Mouse (Mus musculus) gastrocnemius, postnatal 10 days (tissue): ENCODE measurements at regions not wholly inside any gene's neighbourhood (a gene's known extent, or its start where the extent isn't known, plus 50 kb on each side); places are given as distances from the start of the nearest gene placed in this dataset.

ENCODE experiments used
- DNase-seq: peaks from one replicate; pipeline ENCODE4 v3.0.0; 2021; ENCODE audit warnings: mixed read lengths
- microRNA-seq, 2 experiments: library from miRNA; unstranded; fragments of <30 nt; microRNA quantifications; one replicate each; pipeline ENCODE4 v1.2.0; 2021

DNA sequence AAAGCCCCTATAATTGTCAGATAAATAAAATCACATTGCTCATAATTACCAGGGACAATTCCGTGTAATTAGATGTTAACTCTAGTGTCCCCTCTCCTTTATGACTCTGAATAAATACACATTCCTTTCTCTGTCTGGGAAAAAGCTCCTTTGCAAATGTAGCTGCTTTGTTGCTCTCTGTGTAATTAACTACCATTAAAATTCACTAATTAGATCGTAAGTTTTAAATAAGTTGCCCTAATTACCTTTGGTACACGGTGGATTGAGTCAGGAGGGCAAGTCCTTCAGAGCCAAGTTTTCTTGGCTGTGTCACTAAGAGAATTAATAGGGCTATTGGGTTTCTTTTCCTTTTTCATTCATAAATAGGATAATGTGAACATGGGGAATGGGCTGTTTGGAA lies 834.7 kb downstream of the Tlr4 start:
- DNase-seq: no peak

DNA sequence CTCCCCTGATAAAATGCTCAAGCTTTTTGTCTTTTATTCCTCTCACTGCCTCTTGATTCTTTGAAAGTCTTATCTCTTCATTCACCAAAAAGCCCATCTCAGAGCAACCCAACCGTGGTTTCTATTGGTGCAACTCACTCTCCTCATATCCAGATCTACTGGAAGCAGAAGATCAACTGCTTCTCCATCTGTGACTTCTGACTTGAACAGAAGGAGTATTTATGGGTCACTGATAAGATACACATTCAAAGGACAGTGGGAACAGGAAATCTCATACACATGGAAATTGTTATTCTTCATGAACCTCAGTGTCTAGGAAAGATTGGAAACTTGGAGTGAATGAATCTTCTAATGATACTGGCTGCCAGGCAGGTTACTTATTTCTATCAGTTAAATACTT lies 846.6 kb downstream of the Tlr4 start:
- DNase-seq: no peak

GRCm38 (mm10) chr4:67677589-67677988 lies 850.2 kb downstream of the Tlr4 start:
- no peak for DNase-seq

GRCm38 (mm10) chr4:67698438-67698837 lies 871.1 kb downstream of the Tlr4 start:
- no peak for DNase-seq

Small RNA genes lying in the stretch of these regions (microRNA-seq; reads per million reads assigned to microRNA genes)
- gene Gm44497: 0 reads per million in 2 experiments
